Mouse (Mus musculus) heart, adult 2 months (tissue): ENCODE results near the gene Als2cr12.

Source experiments
- CTCF ChIP-seq: fragments of 200-600 bp; IDR thresholded peaks from 2 replicates; pipeline ENCODE4 v1.8.1; 2022; ENCODE audit warnings: antibody characterized with exemption, mild to moderate bottlenecking, moderate library complexity
- EP300 ChIP-seq: fragments of 200-500 bp; IDR thresholded peaks from 2 replicates; pipeline ENCODE4 v1.6.1; 2011; ENCODE audit warnings: low read depth, low read length, control low read depth; ENCODE audit not compliant: insufficient read depth
- POLR2A ChIP-seq: fragments of 200-500 bp; IDR thresholded peaks from 2 replicates; pipeline ENCODE4 v1.6.1; 2011; ENCODE audit warnings: mild to moderate bottlenecking, low read depth, low read length, control low read depth; ENCODE audit not compliant: insufficient read depth

DNA sequence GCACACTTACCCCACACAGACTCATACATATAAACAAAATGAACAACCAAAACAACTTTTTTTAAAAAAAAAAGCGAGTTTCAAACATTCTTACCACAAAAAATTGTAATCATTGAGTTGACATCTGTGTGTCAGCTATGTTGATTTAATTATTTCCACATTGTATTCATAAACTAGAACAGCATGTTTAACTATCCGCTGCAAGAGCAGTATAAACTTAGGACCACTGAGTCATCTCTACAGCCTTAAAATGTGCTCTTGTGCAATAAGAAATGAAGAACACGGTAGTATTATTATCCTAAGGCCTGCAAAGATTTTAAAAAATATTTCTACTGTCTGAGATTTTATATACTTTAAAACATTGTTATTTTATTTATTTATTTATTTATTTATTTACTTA lies 20.8 kb downstream of the Als2cr12 start:
- TF ChIP-seq CTCF (no peak), POLR2A (no peak), EP300 (no peak)
